Mouse (Mus musculus) liver, embryonic 11.5 days (tissue): ENCODE data around the gene B3gntl1. TPM values are rescaled to one million over a fixed set of nuclear protein-coding genes. Genes with fewer than 3 reads are reported as not detected.

Experiments
- ATAC-seq: fragments of 200-750 bp; cut with Nextera tagmentation; replicated peaks from 2 replicates; pipeline ENCODE4 v1.8.0; 2017; ENCODE audit warnings: moderate number of reproducible peaks, mild to moderate bottlenecking, moderate TSS enrichment, moderate library complexity; ENCODE audit not compliant: low FRiP score
- DNase-seq: peaks from one replicate; pipeline ENCODE4 v3.0.0-alpha.2; 2017; ENCODE audit warnings: low spot score
- H3K27ac ChIP-seq: fragments of 300-500 bp; sonication (generic); 2 replicates; pipeline ENCODE4 v1.5.1; 2014; ENCODE audit warnings: mild to moderate bottlenecking, low read depth, low read length, control low read depth
- H3K27me3 ChIP-seq: fragments of 300-500 bp; sonication (generic); replicated peaks from 2 replicates; pipeline ENCODE4 v1.6.1; 2014; ENCODE audit warnings: low read length, mixed read lengths; ENCODE audit not compliant: control insufficient read depth, insufficient read depth
- H3K36me3 ChIP-seq: fragments of 300-500 bp; sonication (generic); 2 replicates; pipeline ENCODE4 v1.6.1; 2014; ENCODE audit warnings: mild to moderate bottlenecking, low read length, moderate library complexity, mixed read lengths; ENCODE audit not compliant: control insufficient read depth, insufficient read depth
- H3K4me1 ChIP-seq: fragments of 300-500 bp; sonication (generic); replicated peaks from 2 replicates; pipeline ENCODE4 v1.6.1; 2014; ENCODE audit warnings: low read length, mixed read lengths; ENCODE audit not compliant: control insufficient read depth, insufficient read depth
- H3K4me2 ChIP-seq: fragments of 300-500 bp; sonication (generic); 2 replicates; pipeline ENCODE4 v1.6.1; 2014; ENCODE audit warnings: mild to moderate bottlenecking, control low read depth, moderate library complexity
- H3K4me3 ChIP-seq: fragments of 300-500 bp; sonication (generic); 2 replicates; pipeline ENCODE4 v1.5.1; 2014; ENCODE audit warnings: low read depth, low read length, control low read depth
- H3K9ac ChIP-seq: fragments of 300-500 bp; sonication (generic); 2 replicates; pipeline ENCODE4 v1.6.1; 2014; ENCODE audit warnings: low read depth, low read length, control low read depth
- H3K9me3 ChIP-seq: fragments of 300-500 bp; sonication (generic); 2 replicates; pipeline ENCODE4 v1.6.1; 2016; ENCODE audit warnings: low read length, inconsistent platforms, mixed read lengths; ENCODE audit not compliant: control insufficient read depth
- WGBS: fragments of 180-500 bp; shearing (Covaris S2); extraction: QIAGEN DNeasy Blood & Tissue Kit; methylation state at CpG from one replicate; pipeline ENCODE4 v1.1.7; 2014; 5-methylcytosine and 5-hydroxymethylcytosine counted together
- polyA plus RNA-seq: library from polyadenylated mRNA; unstranded; fragments of >200 nt; fragmentation: Nextera tagmentation; extraction: Ambion mirVana; gene quantifications from 2 replicates; pipeline ENCODE4 v1.2.1, GENCODE M21; 2014

B3gntl1 gene
- polyA plus RNA-seq, result 3.6 and 5.9 TPM in 2 replicates

DNA sequence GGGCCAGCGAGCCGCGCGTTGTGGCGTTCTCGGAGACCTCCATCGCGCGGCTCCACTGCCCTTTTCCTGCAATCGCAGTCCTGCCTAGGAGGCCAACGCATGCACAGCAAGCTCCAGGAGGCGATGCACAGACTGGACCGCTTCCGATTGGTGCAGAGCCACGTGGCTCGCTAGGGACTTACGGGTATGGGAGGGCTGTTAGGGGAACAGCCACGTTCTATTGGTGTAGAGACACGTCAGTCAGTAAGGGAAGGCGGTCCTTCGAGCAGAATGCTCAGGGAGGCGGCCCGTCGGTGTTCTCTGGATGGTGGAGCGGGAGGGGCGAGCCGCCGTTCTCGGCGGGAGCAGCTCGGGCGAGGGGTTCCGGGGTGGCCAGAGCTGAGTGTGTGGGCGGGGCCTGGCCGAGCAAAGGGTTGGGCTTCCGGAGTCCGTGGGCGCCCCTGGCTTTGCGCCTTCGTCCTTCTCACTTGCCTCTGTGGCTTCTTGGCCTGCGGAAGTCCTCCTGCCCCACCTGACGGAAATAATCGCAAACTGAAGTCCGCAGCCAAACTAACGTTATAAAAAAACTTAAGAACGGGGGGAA lies at the start of gene B3gntl1:
TSS of gene B3gntl1 (minus strand) at position 164 of the 583 bp plus-strand sequence.
- peak within 1 kb of the TSS; percentile 79 for H3K4me3 ChIP-seq
- H3K9me3 ChIP-seq, result no peaks in the 10 kb centered on the region
- H3K4me1 ChIP-seq, result peaks cover 7% of the 10 kb centered on the region
- ATAC-seq, result peak; percentile 100
- H3K4me2 ChIP-seq, result peak within 1 kb of the TSS; percentile 91
- peak within 1 kb of the TSS; percentile 68 for H3K27ac ChIP-seq
- peak within 1 kb of the TSS; percentile 77 for H3K9ac ChIP-seq
- DNase-seq, result peak; percentile 96
- under 1% methylated on average over 46 of the region's 46 CpGs for WGBS
- peaks cover 2% of the 10 kb centered on the region; the same call in 1 of the 2 replicates for H3K36me3 ChIP-seq
- no peaks in the 10 kb centered on the region for H3K27me3 ChIP-seq

DNA sequence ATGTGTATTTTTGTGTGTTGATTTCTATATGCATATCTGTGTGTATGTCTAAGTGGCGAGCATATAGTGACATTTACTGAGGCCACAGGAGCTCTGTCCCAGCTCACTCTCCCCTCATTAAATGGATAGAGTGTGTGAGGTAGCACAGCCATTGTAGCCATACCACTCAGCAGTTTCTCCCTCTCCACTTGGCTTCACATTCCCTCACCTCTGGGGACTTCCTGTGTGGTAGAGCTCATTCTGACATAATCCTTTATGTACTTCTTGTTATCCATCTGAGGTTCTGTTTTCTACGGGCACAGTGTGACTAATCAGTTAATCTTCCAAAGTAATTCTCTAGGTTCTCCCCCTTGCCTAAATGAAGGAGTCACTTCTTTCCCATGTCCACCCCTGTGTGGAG lies 49.5 kb upstream of the B3gntl1 start:
- no peaks in the 10 kb centered on the region for H3K9me3 ChIP-seq
- no peak for DNase-seq
- H3K9ac ChIP-seq, result no peak overlapping the region
- 60% methylated on average over 2 of the region's 2 CpGs for WGBS
- H3K27me3 ChIP-seq, result no peaks in the 10 kb centered on the region
- H3K4me2 ChIP-seq, result no peak overlapping the region
- no peak overlapping the region for H3K27ac ChIP-seq
- H3K4me3 ChIP-seq, result no peak overlapping the region
- H3K36me3 ChIP-seq, result no peaks in the 10 kb centered on the region
- H3K4me1 ChIP-seq, result no peaks in the 10 kb centered on the region
- ATAC-seq, result no peak

DNA sequence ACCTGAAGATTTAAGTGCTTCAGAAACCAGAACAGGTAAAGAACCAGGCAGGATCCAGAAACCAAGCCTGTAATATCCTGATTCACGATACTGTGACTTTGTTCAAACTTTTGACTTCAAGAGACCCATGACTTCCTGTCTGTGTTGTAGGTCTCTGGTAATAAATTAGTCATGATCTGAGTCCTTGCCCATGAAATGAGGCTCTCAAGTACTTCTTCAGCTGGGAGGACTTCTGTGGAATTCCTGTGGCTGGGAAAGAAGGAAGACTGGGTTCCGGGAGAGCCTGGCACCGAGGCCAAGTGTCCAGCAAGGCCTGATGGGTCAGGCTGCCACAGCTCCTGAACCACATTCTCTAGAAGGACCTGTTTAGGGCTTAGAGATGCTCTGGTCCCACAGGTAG lies 47.8 kb upstream of the B3gntl1 start:
- no peaks in the 10 kb centered on the region for H3K9me3 ChIP-seq
- H3K4me3 ChIP-seq, result no peak overlapping the region
- H3K9ac ChIP-seq, result no peak overlapping the region
- H3K27me3 ChIP-seq, result no peaks in the 10 kb centered on the region
- ATAC-seq (no peak), DNase-seq (no peak)
- H3K4me2 ChIP-seq, result no peak overlapping the region
- H3K4me1 ChIP-seq, result no peaks in the 10 kb centered on the region
- H3K27ac ChIP-seq, result no peak overlapping the region
- WGBS, result 80% methylated on average over 3 of the region's 3 CpGs
- no peaks in the 10 kb centered on the region for H3K36me3 ChIP-seq

DNA sequence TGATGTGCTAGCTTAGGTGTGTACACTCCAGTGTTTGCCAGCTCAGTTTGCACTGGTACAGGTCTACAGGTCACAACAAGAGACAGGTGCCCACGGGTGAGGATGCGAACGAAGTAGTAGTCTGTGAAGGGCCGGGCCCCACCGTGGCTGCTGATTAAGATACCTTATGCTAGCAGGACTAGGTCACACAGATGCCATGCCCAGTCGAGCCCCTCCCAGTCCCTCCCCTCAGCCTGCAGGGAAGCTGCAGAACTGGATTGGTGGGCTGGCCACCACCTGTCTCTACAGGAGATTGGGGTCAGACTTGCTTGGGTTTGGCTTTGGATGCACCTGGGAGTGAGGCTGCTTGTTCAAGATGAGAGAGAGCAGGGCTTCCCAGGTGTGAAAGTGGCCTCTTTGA lies 44.8 kb upstream of the B3gntl1 start:
- no peak overlapping the region for H3K4me2 ChIP-seq
- WGBS, result 42% methylated on average over 6 of the region's 6 CpGs

DNA sequence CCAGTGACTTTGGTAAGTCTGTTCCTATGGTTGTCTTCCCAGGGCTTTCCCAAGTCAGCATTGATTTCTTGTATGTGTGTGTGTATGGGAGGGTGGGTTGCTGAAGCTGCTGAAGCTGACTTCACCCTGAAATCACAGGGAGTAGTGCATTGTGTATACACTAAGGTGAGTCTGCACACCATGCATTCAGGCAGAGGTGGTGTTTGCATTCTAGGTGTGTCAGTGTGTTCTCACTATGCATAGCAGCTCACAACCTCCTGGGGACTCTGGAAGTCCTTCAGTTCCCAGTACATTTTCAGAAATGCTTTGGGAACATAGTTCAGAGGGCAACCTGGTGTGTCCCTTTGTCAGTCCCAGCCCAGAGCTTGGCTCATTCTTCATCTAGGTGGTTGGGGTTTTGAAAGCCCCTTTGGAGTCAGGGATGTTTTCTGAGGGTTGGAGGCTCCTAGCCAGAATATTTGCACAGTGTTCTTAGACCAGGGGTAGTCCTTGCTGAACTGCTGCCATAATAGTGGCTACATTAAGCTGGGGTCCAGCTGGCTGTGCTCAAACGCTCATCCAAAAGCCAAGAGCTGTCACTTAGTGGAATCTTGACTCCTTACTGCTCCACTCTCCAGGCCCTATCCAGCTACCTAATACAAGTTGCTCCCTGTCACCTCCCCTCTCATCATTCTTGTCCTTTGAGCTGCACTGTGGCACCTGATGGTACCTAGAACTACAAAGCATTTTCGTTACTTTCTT lies 42.0 kb upstream of the B3gntl1 start:
- 88% methylated on average over 2 of the region's 2 CpGs for WGBS
- H3K27me3 ChIP-seq, result no peaks in the 10 kb centered on the region
- no peak overlapping the region for H3K9ac ChIP-seq
- ATAC-seq (no peak), DNase-seq (no peak)
- H3K36me3 ChIP-seq, result no peaks in the 10 kb centered on the region
- no peaks in the 10 kb centered on the region for H3K4me1 ChIP-seq
- H3K9me3 ChIP-seq, result no peaks in the 10 kb centered on the region
- H3K4me3 ChIP-seq, result no peak overlapping the region
- H3K27ac ChIP-seq, result no peak overlapping the region
- no peak overlapping the region for H3K4me2 ChIP-seq

More for the DNA sequence above, 44.8 kb upstream of the B3gntl1 start:
- DNase-seq (no peak), ATAC-seq (no peak)
- H3K4me1 ChIP-seq, result no peaks in the 10 kb centered on the region
- H3K9ac ChIP-seq, result no peak overlapping the region
- H3K27me3 ChIP-seq, result no peaks in the 10 kb centered on the region
- no peak overlapping the region for H3K4me3 ChIP-seq
- H3K36me3 ChIP-seq, result no peaks in the 10 kb centered on the region
- H3K27ac ChIP-seq, result no peak overlapping the region
- no peaks in the 10 kb centered on the region for H3K9me3 ChIP-seq

DNA sequence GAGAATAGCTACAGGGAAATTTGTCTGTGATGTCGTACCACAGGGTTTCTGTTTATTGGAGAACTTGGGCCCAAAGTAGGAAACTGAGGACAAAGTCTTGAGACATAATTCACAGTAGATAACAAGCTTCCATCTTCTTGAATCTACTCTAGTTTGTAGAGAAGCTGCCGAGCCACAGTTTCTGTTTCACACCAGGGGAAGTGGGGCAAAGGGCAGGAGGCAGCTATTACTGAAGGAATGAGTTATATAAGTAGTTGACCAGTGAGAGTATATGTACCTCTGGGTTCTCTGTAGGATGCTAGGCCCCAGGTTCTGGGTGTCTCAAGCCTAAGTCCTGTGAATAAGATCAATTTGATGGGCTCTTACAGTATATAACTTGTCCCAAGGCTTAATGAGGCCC lies 40.6 kb upstream of the B3gntl1 start:
- no peaks in the 10 kb centered on the region for H3K36me3 ChIP-seq
- 71% methylated on average over 2 of the region's 2 CpGs for WGBS
- H3K4me3 ChIP-seq, result no peak overlapping the region

DNA sequence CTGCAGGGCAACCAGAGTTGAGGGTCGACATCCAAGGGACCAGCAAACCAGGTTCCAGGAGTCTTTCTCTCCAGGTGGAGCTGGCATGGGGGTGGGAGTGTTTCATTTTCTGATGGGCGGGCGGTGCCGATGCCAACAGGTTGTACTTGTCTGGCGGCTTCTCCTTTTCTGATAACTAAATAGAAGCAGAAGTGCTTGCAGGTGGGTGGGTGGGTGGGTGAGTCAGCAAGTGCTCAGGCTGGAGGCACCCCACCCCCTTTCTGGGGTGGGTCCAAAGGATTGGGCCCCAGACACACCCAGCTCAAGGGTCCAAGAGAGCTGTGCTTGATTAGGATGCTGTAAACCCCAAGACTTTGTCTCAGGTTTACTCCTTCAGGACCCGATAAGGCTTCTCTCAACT lies 40.0 kb upstream of the B3gntl1 start:
- H3K4me1 ChIP-seq, result no peaks in the 10 kb centered on the region
- H3K27ac ChIP-seq, result no peak overlapping the region
- H3K27me3 ChIP-seq, result no peaks in the 10 kb centered on the region; the same call in 1 of the 2 replicates
- no peaks in the 10 kb centered on the region for H3K36me3 ChIP-seq
- no peak for DNase-seq
- WGBS, result 72% methylated on average over 6 of the region's 6 CpGs
- no peak overlapping the region for H3K4me2 ChIP-seq
- no peak overlapping the region for H3K9ac ChIP-seq
- H3K9me3 ChIP-seq, result no peaks in the 10 kb centered on the region
- H3K4me3 ChIP-seq, result no peak overlapping the region
- no peak for ATAC-seq

More for the DNA sequence above, 40.6 kb upstream of the B3gntl1 start:
- Histone ChIP-seq H3K9ac (no peak overlapping the region), H3K9me3 (no peaks in the 10 kb centered on the region), H3K27ac (no peak overlapping the region), H3K4me1 (no peaks in the 10 kb centered on the region), H3K27me3 (no peaks in the 10 kb centered on the region; the same call in 1 of the 2 replicates), H3K4me2 (no peak overlapping the region)
- ATAC-seq (no peak), DNase-seq (no peak)

DNA sequence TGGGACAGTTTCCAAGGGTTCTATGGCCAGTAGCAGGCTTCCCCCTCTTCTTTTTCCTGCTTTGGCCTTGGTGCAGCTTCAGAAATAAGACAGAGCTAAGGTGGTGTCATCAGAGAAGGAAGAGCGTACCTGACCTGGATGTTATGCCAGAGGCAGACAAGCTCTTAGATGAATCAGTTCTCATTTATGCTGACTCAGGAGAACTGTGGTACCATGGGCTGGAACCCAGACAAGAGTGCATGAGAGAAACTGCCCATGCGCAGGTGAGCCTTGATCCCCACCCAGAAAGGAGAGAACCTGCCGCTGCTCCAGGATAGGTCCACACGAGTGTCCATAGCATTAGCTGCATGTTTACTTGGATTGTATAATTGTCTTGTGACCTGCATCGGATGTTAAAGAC lies 37.3 kb upstream of the B3gntl1 start:
- 95% methylated on average over 5 of the region's 5 CpGs for WGBS

DNA sequence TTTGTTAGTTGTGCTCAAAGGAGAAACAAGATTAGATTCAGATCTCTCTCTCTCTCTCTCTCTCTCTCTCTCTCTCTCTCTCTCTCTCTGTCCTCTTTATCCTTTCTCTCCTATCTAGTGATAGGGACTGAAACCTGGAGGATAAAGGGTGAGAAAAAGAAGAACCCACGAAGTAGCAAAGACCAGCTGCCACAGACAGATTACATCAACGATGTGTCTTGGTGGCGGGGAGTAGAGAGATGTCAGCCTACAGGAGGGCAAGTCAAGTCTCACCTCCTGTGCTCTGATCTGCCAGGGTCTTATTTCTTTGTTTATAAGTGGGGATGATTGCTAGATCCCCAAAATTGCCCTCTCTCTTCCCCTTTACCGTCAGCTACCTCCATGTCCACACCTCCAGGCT lies 36.3 kb upstream of the B3gntl1 start:
- WGBS, result 52% methylated on average over 4 of the region's 4 CpGs
- no peak for DNase-seq
- Histone ChIP-seq H3K9me3 (no peaks in the 10 kb centered on the region), H3K4me1 (no peaks in the 10 kb centered on the region), H3K36me3 (no peaks in the 10 kb centered on the region), H3K9ac (no peak overlapping the region), H3K4me2 (no peak overlapping the region), H3K27ac (no peak overlapping the region), H3K27me3 (peaks cover 16% of the 10 kb centered on the region), H3K4me3 (no peak overlapping the region)
- no peak for ATAC-seq

More for the DNA sequence above, 37.3 kb upstream of the B3gntl1 start:
- no peaks in the 10 kb centered on the region for H3K4me1 ChIP-seq
- H3K9ac ChIP-seq, result no peak overlapping the region
- H3K27ac ChIP-seq, result no peak overlapping the region
- ATAC-seq (no peak), DNase-seq (no peak)
- H3K4me2 ChIP-seq, result no peak overlapping the region
- peaks cover 6% of the 10 kb centered on the region; the same call in 1 of the 2 replicates for H3K27me3 ChIP-seq
- H3K36me3 ChIP-seq, result no peaks in the 10 kb centered on the region
- no peak overlapping the region for H3K4me3 ChIP-seq
- H3K9me3 ChIP-seq, result no peaks in the 10 kb centered on the region
